Comparison of ENCODE assay signal across 14 mouse cellular contexts in the genomic region with DNA sequence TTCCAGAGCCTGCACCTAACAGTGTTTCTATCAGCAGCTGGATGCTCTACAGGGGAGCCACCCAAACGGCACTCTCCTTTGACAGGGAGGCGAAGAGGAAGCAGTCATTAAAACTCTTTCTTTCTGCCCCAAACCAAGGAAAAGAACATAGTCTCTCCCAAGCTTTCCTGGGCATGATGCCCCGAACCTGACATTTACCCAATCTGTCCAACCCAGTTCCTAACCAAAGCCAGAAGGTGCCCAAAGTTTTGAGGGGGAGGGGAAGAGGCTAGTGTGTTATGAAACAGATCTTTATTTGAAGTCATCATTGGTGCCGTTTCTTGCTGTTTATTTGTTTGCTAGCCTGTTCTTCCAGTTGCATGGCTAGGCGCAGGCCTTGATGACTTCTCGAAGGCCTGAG. TPM values are rescaled to one million over a fixed set of nuclear protein-coding genes. Genes with fewer than 3 reads are reported as not detected.
A peak's percentile ranks its signal among the peaks of the same experiment; 100 is the strongest.
DNase-seq lines count a peak whose midpoint lies in the region.
"Had no signal": no experiment of that assay in that cellular context is flagged by ENCODE, and none has a peak within 500 bp of the region (broad histone marks: within the 10 kb centered on the region; RNA-seq: fewer than 3 reads in every experiment).

No protein-coding gene starts in this region.

- peak; percentile 57 to 58 for DNase-seq in cerebellum, adult 18-20 months
- DNase-seq in cerebellum, postnatal 10 days: no peak
- DNase-seq in testis, postnatal 10 days (ENCODE audit: low spot score): peak; percentile 23
- no peak for DNase-seq in testis, postnatal 14 days (ENCODE audit: low spot score)
- DNase-seq in cerebellum, adult 9-10 months: peak; percentile 62
- no peak for DNase-seq in adrenal gland, postnatal 14 days
- DNase-seq in adrenal gland, postnatal 10 days: no peak
- DNase-seq: adrenal gland, postnatal 25 days; gastrocnemius, postnatal 10 days; heart, adult 2 months; heart, postnatal 14 days; kidney, adult 18-20 months had no signal

RNA-seq across cellular contexts. Expression of a gene that starts 9.2 kb away (rescaled TPM):
- 0.19 and 0.26 TPM in 2 replicates for total RNA-seq in adrenal gland, postnatal 14 days (2021)
- under 1 TPM; 0.12 to 0.30 TPM for total RNA-seq in adrenal gland, postnatal 10 days (2021)

RNA-seq across cellular contexts. Expression of a gene that starts 10.2 kb away (rescaled TPM):
- total RNA-seq in adrenal gland, postnatal 14 days (2021): not detected in 2 replicates
- total RNA-seq in adrenal gland, postnatal 10 days (2021): not detected
- total RNA-seq: adrenal gland, postnatal 25 days; CH12.LX; gastrocnemius, postnatal 10 days; gastrocnemius, postnatal 4 days; heart, adult 2 months; heart, postnatal 14 days had no signal

RNA-seq across cellular contexts. Expression of a gene that starts 22.3 kb away (rescaled TPM):
- 38.1 and 51.8 TPM in 2 replicates for total RNA-seq in adrenal gland, postnatal 14 days (2021)
- 10 to 100 TPM; 44.9 to 52.1 TPM for total RNA-seq in adrenal gland, postnatal 10 days (2021)

RNA-seq across cellular contexts. Expression of a gene that starts 59.2 kb away (rescaled TPM):
- 813 and 814 TPM in 2 replicates for total RNA-seq in adrenal gland, postnatal 14 days (2021)
- 100 to 1,000 TPM; 921 to 997 TPM for total RNA-seq in adrenal gland, postnatal 10 days (2021)

RNA-seq across cellular contexts. Expression of a gene that starts 59.3 kb away (rescaled TPM):
- total RNA-seq in adrenal gland, postnatal 14 days (2021): 1,392 and 1,422 TPM in 2 replicates
- total RNA-seq in adrenal gland, postnatal 10 days (2021): 1,000 to 10,000 TPM; 1,471 to 1,600 TPM

Comparison
In these comparisons a context has a peak if more than half of its experiments do, and no peak if none do; other contexts are left out.
1. DNase-seq: peak in cerebellum, adult 18-20 months (2 of 2), testis, postnatal 10 days (single experiment) and cerebellum, adult 9-10 months (single experiment); none in cerebellum, postnatal 10 days (0 of 2), testis, postnatal 14 days (single experiment), adrenal gland, postnatal 14 days (single experiment) and adrenal gland, postnatal 10 days (single experiment).